Mouse (Mus musculus): ENCODE data around the gene Ceacam20. TPM values are rescaled to one million over a fixed set of nuclear protein-coding genes. Genes with fewer than 3 reads are reported as not detected.

The Ceacam20 gene
- polyA plus RNA-seq, 1 experiment from 2014 or later: not detected

DNA sequence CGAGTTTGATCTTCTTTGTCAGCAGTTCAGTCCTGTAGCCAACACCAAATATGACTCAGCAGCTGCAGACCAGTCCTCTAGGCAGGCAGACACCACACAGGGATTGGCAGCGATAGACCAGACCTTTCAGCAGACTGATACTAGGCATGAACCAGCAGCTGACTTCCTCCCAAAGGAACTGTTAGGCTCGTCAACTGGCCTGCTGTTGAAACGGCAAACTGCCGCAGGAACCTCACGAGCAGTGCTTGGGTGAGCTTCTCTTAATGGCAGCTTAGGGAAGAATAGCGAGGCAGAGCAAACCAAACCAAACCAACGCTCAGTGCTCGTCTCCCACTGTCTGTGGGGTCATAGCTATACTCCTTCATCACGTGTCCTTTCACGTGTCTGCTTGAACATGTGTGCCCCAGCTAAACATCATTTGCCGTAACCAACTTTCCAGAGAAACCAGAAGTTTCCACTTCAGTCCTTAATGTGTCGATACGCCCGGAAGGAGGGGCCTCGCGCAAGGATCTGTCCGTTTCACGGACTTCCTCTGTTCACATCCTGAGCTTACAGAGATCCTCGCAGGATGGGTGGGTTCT is 30.0 kb upstream of the Ceacam20 start:
- H3K9ac ChIP-seq: no peak overlapping the region
- no peak for ATAC-seq (ENCODE audit: low read depth)
- H3K27ac ChIP-seq (replicated peaks): no peak overlapping the region
- H3K9me3 ChIP-seq: no peaks in the 10 kb centered on the region
- no peak overlapping the region for H3K4me3 ChIP-seq
- no peaks in the 10 kb centered on the region for H3K36me3 ChIP-seq
- H3K4me1 ChIP-seq (replicated peaks): 0 out of 2 replicates have a peak, but pooled peaks cover 7% of the 10 kb centered on the region
- WGBS: 82% methylated on average over 20 of the region's 20 CpGs
- 0 out of 2 replicates have a peak, but pooled peaks cover 3% of the 10 kb centered on the region for H3K27me3 ChIP-seq
- no peak overlapping the region for H3K4me2 ChIP-seq

DNA sequence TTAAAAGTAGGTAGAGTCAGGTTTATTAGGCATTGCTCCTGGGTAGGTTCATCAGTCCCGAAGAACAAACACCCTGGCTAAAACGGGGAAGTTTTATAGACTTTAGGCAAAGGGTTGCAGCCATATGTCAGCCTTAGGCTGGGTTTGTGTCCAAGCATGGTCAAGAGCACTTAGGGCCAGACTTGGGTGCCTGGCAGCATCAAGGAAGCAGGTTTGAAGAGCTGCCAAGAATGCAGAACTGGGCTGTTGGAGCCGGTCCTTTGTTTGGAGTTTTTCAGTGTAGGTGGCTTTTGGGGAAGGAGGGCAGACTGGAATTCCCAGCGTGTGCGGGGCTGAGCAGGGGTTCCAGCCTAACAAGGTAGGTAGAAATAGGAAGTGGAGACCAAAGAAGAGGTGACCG is 29.3 kb upstream of the Ceacam20 start:
- no peak for ATAC-seq (ENCODE audit: low read depth)
- Histone ChIP-seq H3K27me3 (0 out of 2 replicates have a peak, but pooled peaks cover 3% of the 10 kb centered on the region), H3K4me3 (no peak overlapping the region), H3K36me3 (no peaks in the 10 kb centered on the region), H3K4me2 (no peak overlapping the region), H3K4me1 (replicated peaks) (0 out of 2 replicates have a peak, but pooled peaks cover 7% of the 10 kb centered on the region), H3K27ac (replicated peaks) (no peak overlapping the region), H3K9ac (no peak overlapping the region), H3K9me3 (no peaks in the 10 kb centered on the region)
- WGBS: 80% methylated on average over 6 of the region's 6 CpGs

DNA sequence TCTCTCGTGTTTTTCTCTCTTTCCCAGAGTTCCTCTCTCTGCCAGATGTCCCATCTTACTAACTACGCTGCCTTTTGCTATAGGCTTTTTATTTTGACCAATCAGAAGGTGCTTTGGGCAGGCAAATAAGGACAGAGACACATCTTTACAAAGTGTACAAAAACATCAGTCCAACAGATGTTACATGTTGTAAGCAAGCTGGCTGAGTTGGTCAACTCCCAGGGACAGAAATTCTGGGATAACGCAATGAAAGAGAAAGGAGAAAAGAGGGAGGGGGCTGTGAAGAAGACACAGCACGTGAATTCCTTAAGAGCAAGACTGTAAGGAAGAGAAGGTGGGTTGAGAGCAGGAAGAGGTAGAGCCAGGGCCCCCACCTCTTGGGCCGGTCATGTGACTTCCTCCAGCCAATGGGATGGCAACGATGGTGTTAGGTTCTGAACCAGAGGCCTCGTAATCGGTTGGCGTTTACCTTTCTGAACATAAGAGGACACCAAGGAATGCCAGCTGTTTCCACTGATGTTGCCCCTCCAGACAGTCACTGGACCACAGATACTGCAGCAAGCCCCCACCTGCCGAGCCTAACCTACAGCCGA is 27.9 kb upstream of the Ceacam20 start:
- Histone ChIP-seq H3K4me2 (no peak overlapping the region), H3K36me3 (no peaks in the 10 kb centered on the region), H3K4me3 (no peak overlapping the region), H3K27ac (replicated peaks) (no peak overlapping the region), H3K27me3 (no peaks in the 10 kb centered on the region), H3K4me1 (replicated peaks) (0 out of 2 replicates have a peak, but pooled peaks cover 7% of the 10 kb centered on the region), H3K9me3 (no peaks in the 10 kb centered on the region), H3K9ac (no peak overlapping the region)
- no peak for ATAC-seq (ENCODE audit: low read depth)
- WGBS: 84% methylated on average over 11 of the region's 11 CpGs

DNA sequence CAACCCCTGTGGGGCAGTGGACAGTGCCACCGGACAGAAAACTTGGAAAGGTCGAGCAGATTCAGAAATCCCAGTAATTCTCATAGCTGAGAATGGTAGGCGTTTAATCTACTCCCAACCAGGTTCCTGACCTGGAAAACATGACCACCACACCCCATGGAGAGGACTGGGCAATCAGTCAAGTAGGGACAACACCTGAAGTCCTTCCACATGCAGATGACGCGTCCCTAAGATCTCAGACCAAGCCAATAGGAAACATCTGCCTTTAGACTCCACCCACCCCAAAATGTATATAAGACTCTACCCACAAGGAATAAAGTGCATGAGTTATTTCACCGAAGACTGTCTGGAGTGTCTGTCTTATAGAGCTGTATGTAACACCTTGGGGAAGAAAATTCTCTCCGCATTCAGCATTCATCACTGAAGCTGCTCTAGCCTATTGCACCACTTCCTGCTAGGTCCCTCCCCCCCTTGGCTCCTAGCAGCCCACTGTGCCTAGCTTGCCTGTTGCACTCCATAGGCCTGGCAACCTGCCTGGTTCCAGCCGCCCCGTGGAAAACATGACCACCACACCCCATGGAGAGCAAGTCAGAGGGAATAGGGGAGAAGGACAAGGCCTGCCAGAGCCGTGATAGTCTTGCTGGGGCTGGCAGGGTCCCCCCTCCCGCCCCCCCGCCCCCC is 25.5 kb upstream of the Ceacam20 start:
- no peak for ATAC-seq (ENCODE audit: low read depth)
- Histone ChIP-seq H3K27ac (replicated peaks) (no peak overlapping the region), H3K4me3 (no peak overlapping the region), H3K27me3 (no peaks in the 10 kb centered on the region), H3K36me3 (no peaks in the 10 kb centered on the region), H3K9ac (no peak overlapping the region), H3K4me2 (no peak overlapping the region), H3K4me1 (replicated peaks) (no peaks in the 10 kb centered on the region), H3K9me3 (no peaks in the 10 kb centered on the region)
- 69% methylated on average over 10 of the region's 12 CpGs for WGBS

DNA sequence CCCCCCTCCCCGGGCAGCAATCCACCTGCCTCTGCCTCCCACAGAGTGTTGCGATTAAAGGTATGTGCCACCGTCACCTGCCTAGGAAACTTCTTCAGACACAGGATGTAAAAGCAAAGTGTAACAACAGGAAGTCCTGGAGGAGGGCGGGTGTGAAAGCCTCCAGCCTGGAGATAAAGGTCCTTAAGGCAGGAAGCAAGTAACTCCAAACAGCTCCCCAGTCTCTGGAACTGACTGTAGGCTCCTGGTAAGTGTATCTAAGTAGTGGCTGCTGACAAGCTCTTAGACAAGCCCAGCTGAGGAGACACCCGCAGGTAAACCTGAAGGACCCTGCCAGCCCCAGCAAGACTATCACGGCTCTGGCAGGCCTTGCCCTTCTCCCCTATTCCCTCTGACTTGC is 25.0 kb upstream of the Ceacam20 start:
- no peak overlapping the region for H3K4me2 ChIP-seq
- 42% methylated on average over 5 of the region's 6 CpGs for WGBS
- no peak for ATAC-seq (ENCODE audit: low read depth)
- H3K27me3 ChIP-seq: no peaks in the 10 kb centered on the region
- no peaks in the 10 kb centered on the region for H3K36me3 ChIP-seq
- H3K4me3 ChIP-seq: no peak overlapping the region
- H3K9me3 ChIP-seq: no peaks in the 10 kb centered on the region
- H3K4me1 ChIP-seq (replicated peaks): no peaks in the 10 kb centered on the region
- no peak overlapping the region for H3K9ac ChIP-seq
- no peak overlapping the region for H3K27ac ChIP-seq (replicated peaks)

DNA sequence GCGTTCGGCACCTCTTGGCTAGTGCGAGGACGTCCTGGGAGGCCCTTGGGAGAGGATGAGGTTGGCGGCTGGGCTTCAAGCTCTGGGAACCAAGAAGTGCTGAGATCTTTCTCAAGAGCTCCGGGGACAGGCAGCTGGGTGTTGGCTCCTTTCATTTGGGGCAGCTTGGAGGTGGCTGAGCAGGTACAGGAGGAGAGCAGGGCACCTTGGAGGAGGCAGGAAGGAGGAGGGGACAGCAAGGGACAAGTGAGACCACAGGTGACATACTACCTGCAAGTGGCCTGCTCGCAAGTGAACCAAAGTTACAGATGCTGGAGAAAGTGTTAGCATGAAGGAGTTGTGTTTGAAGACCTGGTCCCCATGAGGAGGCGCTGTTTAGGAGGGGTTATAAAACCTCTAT is 20.5 kb upstream of the Ceacam20 start:
- Histone ChIP-seq H3K4me1 (replicated peaks) (no peaks in the 10 kb centered on the region), H3K9me3 (no peaks in the 10 kb centered on the region), H3K36me3 (no peaks in the 10 kb centered on the region), H3K4me2 (no peak overlapping the region), H3K4me3 (no peak overlapping the region), H3K27me3 (no peaks in the 10 kb centered on the region), H3K27ac (replicated peaks) (no peak overlapping the region), H3K9ac (no peak overlapping the region)
- 90% methylated on average over 8 of the region's 8 CpGs for WGBS
- ATAC-seq (ENCODE audit: low read depth): no peak

DNA sequence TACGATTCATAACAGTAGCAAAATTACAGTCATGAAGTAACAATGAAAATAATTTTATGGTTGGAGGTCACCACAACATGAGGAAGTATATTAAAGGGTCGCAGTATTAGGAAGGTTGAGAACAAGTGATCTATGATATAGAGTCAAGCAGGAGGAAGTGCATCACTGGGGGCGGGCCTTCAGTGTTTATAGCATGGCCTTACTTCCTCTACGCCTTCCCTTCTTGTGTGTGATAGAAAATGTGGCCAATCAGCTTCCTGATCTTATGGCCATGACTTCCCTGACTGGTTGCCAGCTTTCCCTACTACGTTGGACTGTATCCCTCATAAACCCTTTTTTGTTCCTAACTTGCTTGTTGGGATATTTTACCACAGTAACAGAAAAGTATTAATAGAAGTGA is 20.0 kb upstream of the Ceacam20 start:
- no peak overlapping the region for H3K4me3 ChIP-seq
- no peaks in the 10 kb centered on the region for H3K4me1 ChIP-seq (replicated peaks)
- ATAC-seq (ENCODE audit: low read depth): no peak
- no peaks in the 10 kb centered on the region for H3K27me3 ChIP-seq
- H3K27ac ChIP-seq (replicated peaks): no peak overlapping the region
- H3K9ac ChIP-seq: no peak overlapping the region
- no peaks in the 10 kb centered on the region for H3K9me3 ChIP-seq
- no peak overlapping the region for H3K4me2 ChIP-seq
- H3K36me3 ChIP-seq: no peaks in the 10 kb centered on the region
- 87% methylated on average over 5 of the region's 5 CpGs for WGBS

DNA sequence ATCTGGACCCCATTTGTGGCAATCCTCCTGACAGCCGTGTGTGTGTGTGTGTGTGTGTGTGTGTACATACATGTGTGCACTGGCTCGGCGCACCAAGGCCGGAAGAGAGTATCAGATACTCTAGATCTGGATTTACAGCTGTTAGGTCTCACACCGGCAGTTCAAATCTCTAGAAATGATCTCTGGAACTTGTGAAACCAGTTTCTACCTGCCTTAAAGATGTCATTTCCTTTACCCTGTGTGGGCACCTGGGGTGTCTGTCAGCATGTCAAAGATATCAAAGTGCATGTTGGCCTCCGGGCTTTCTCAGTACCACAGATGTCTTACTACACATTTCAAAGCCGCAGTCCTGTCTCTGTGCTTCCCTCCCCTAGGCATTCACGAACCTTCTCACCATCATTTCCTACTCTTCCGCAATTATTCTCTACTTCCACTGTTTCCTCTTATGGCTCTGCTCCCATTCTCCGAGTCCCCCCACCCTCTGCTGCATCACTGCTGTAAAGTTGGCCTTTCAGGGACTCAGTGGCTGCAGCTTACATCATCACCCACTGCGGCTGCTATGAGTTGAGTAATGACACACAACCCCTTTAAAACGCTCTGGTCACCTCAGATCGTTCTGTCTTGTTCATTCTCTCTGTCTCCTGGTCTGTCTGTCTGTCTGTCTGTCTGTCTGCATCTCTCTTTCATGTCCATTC is 19.2 kb upstream of the Ceacam20 start:
- Histone ChIP-seq H3K36me3 (no peaks in the 10 kb centered on the region), H3K4me3 (no peak overlapping the region), H3K4me2 (no peak overlapping the region), H3K4me1 (replicated peaks) (no peaks in the 10 kb centered on the region), H3K9me3 (no peaks in the 10 kb centered on the region), H3K27ac (replicated peaks) (no peak overlapping the region), H3K27me3 (no peaks in the 10 kb centered on the region), H3K9ac (no peak overlapping the region)
- 86% methylated on average over 13 of the region's 13 CpGs for WGBS
- no peak for ATAC-seq (ENCODE audit: low read depth)

DNA sequence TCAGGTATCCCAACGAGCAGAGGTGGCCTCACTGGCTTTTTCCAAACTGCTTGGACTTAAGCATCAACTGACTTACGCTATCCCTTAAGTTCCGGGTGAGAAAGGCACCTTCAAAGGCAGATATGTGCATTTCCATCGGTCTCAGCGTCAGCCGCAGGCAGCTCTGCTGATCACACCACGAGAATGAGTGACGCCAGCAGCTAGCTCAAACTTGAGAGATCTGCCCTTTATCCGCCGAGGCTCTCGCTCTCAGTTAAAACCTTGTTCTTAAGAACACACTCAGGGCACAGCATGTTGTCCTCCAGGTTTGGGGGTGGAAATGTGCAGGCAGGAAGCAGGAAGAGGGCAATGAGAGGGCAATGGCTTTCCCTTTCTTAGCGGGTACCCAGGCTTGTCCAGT is 16.3 kb upstream of the Ceacam20 start:
- Histone ChIP-seq H3K27me3 (no peaks in the 10 kb centered on the region), H3K9ac (no peak overlapping the region), H3K4me2 (no peak overlapping the region), H3K9me3 (no peaks in the 10 kb centered on the region), H3K4me3 (no peak overlapping the region), H3K36me3 (no peaks in the 10 kb centered on the region), H3K27ac (replicated peaks) (no peak overlapping the region), H3K4me1 (replicated peaks) (no peaks in the 10 kb centered on the region)
- 83% methylated on average over 12 of the region's 12 CpGs for WGBS
- no peak for ATAC-seq (ENCODE audit: low read depth)

DNA sequence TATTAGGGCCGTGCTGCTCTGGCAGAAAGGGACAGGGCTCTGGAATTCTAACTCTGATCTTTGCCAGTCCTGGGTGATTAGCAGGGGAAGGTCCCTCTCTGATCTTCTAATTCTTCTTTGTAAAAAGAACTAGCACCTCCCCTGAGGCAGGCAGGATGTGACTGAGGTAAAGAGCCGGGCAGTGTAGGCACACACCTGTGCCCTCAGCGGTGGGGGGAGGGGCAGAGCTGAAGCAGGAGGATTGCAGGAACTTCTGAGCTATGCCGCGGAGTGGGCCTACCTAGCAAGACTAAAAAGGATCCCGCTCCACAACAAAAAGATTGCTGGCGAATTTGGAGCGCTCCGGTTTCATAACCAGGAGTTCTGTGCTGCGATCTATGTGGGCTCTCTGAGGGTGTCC is 15.2 kb upstream of the Ceacam20 start:
- 59% methylated on average over 10 of the region's 10 CpGs for WGBS
- no peak overlapping the region for H3K4me2 ChIP-seq
- H3K9me3 ChIP-seq: no peaks in the 10 kb centered on the region
- H3K4me1 ChIP-seq (replicated peaks): no peaks in the 10 kb centered on the region
- no peak for ATAC-seq (ENCODE audit: low read depth)
- H3K36me3 ChIP-seq: no peaks in the 10 kb centered on the region
- no peaks in the 10 kb centered on the region for H3K27me3 ChIP-seq
- no peak overlapping the region for H3K27ac ChIP-seq (replicated peaks)
- no peak overlapping the region for H3K4me3 ChIP-seq
- H3K9ac ChIP-seq: no peak overlapping the region

DNA sequence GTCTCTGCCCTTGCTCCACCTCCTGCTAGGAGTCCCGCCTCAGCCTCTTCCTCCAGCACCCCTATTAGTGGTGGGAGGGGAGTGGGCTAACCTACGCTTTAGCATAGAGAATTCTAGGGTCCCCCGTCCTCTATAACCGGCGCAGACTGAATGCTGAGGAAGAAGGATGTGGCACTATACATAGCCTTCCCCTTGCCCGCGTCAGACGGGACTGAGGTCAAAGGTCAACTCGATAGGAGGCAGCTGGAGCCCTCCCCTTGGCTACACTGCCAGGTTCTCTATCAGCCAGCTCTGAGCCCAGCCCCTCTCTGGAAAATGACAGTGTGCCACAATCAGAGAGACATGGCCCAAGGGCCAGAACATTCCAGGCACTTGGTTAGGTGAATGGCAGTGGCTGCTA is 14.6 kb upstream of the Ceacam20 start, which contains the start of gene Igsf23:
Igsf23 (minus strand) TSS at position 168 of the 400 bp plus-strand sequence.
- Histone ChIP-seq H3K27me3 (no peaks in the 10 kb centered on the region), H3K4me2 (no peak within 1 kb of the TSS), H3K4me1 (replicated peaks) (no peaks in the 10 kb centered on the region), H3K27ac (replicated peaks) (no peak within 1 kb of the TSS), H3K9ac (no peak within 1 kb of the TSS), H3K36me3 (no peaks in the 10 kb centered on the region), H3K4me3 (no peak within 1 kb of the TSS), H3K9me3 (no peaks in the 10 kb centered on the region)
- WGBS: 55% methylated on average over 9 of the region's 9 CpGs
- no peak for ATAC-seq (ENCODE audit: low read depth)

DNA sequence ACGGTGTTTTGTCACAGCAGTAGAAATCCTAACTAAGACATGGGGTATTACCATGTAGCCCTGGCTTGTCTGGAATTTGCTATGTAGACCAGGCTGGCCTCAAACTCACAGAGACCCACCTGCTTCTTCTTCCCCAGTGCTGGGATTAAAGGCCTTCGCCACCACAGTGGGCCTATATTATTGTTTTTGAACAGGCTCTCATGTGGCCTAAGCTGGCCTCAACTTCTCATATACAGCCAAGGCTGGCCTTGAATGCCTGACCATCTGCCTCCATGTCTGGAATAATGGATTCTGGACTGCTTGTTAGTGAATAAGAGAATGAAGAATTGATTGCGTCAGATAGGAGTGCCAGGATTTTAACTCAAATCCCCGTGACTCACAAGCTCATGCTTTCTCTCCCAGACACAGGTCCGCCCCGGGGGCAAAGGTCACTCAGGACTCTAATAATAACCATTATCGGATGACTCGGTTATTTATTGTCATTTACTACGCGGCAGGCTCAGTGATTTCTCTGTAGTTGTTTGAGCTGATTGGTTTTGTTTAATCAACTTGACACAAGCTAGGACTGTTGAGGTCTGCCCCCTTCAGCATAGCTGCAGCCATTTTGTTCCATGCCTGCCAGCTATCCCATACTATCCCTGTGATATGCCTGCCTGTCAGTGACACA is 12.8 kb upstream of the Ceacam20 start:
- Histone ChIP-seq H3K36me3 (no peaks in the 10 kb centered on the region), H3K4me3 (no peak overlapping the region), H3K4me1 (replicated peaks) (no peaks in the 10 kb centered on the region), H3K27me3 (no peaks in the 10 kb centered on the region), H3K9ac (no peak overlapping the region), H3K4me2 (no peak overlapping the region), H3K9me3 (no peaks in the 10 kb centered on the region), H3K27ac (replicated peaks) (no peak overlapping the region)
- 60% methylated on average over 10 of the region's 10 CpGs for WGBS
- no peak for ATAC-seq (ENCODE audit: low read depth)
